Comparison of ENCODE assay signal across 25 mouse cellular contexts in the genomic region with DNA sequence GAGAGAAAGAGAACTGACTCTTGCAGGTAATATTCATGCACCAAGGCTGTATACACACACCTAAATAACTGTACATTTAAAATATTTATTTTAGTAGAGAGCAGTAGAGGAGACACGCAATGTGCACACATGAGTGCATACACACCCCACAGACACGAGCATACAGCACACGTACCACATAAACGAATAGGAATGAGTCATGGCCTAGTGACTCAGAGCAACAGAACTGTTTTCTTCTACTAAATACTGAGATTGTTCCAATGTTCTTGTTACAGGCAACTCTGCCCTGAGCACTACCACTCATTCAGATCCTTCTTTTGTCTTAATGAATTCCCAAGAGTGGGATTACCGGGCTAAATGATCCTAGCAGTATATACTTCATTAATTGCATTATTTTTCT. TPM values are rescaled to one million over a fixed set of nuclear protein-coding genes. Genes with fewer than 3 reads are reported as not detected.
DNase-seq lines count a peak whose midpoint lies in the region; ATAC-seq and TF ChIP-seq lines count a peak whose summit lies in the region.
"Had no signal": no experiment of that assay in that cellular context is flagged by ENCODE, and none has a peak within 500 bp of the region (broad histone marks: within the 10 kb centered on the region; RNA-seq: fewer than 3 reads in every experiment).

No protein-coding gene starts in this region.

- no peaks in the 10 kb centered on the region for H3K4me1 ChIP-seq in hindbrain, embryonic 16.5 days (ENCODE audit: control insufficient read depth, insufficient read depth, low read depth, low read length)
- H3K4me1 ChIP-seq in hindbrain, embryonic 13.5 days (replicated peaks), result no peaks in the 10 kb centered on the region
- H3K4me1 ChIP-seq: forebrain, embryonic 10.5 days; forebrain, embryonic 13.5 days; heart, embryonic 12.5 days; hindbrain, embryonic 10.5 days had no signal

- no peaks in the 10 kb centered on the region for H3K79me3 ChIP-seq in C2C12 (ENCODE audit: low read depth)

- no peak for TF ChIP-seq CTCF in C2C12 (IDR thresholded peaks at IDR 0.05; ENCODE audit: control insufficient read depth, insufficient read depth, insufficient read length)

- no peak overlapping the region for H3K4me2 ChIP-seq in hindbrain, embryonic 16.5 days (ENCODE audit: low read length)
- no peak overlapping the region for H3K4me2 ChIP-seq in hindbrain, embryonic 13.5 days
- H3K4me2 ChIP-seq: forebrain, embryonic 13.5 days; heart, embryonic 12.5 days; heart, embryonic 15.5 days; hindbrain, embryonic 14.5 days had no signal

- 0 out of 2 replicates have a peak, but pooled peaks have one; percentile 22 for ATAC-seq in hindbrain, embryonic 16.5 days
- ATAC-seq in hindbrain, embryonic 13.5 days (ENCODE audit: low FRiP score), result no peak
- ATAC-seq: forebrain, embryonic 13.5 days; forebrain, embryonic 16.5 days; intestine, postnatal 0 days had no signal

- H3K27me3 ChIP-seq in hindbrain, embryonic 16.5 days (replicated peaks; ENCODE audit: control insufficient read depth, insufficient read depth, low read length), result no peaks in the 10 kb centered on the region
- H3K27me3 ChIP-seq in hindbrain, embryonic 13.5 days, result no peaks in the 10 kb centered on the region
- no peaks in the 10 kb centered on the region for H3K27me3 ChIP-seq in C2C12 (ENCODE audit: control insufficient read depth, insufficient read depth, insufficient read length)
- H3K27me3 ChIP-seq: CH12.LX; forebrain, embryonic 13.5 days; heart, embryonic 12.5 days; heart, embryonic 15.5 days had no signal

- WGBS in hindbrain, embryonic 16.5 days, result 83% methylated on average over 5 of the region's 5 CpGs
- WGBS in hindbrain, embryonic 13.5 days, result 89% methylated on average over 5 of the region's 5 CpGs

- no peak overlapping the region for H3K27ac ChIP-seq in hindbrain, embryonic 16.5 days (ENCODE audit: low read depth, low read length)
- H3K27ac ChIP-seq in hindbrain, embryonic 13.5 days, result no peak overlapping the region
- H3K27ac ChIP-seq: forebrain, embryonic 10.5 days; forebrain, embryonic 13.5 days; heart, embryonic 15.5 days; hindbrain, embryonic 10.5 days; hindbrain, embryonic 14.5 days had no signal

- H3K36me3 ChIP-seq in hindbrain, embryonic 16.5 days (ENCODE audit: control insufficient read depth, insufficient read depth, low read length), result peaks cover 28% of the 10 kb centered on the region
- peaks cover 88% of the 10 kb centered on the region for H3K36me3 ChIP-seq in hindbrain, embryonic 13.5 days
- H3K36me3 ChIP-seq in C2C12 (ENCODE audit: control insufficient read depth, insufficient read depth), result no peaks in the 10 kb centered on the region
- H3K36me3 ChIP-seq: G1E had no signal

- H3ac ChIP-seq in C2C12 (ENCODE audit: control insufficient read depth, insufficient read length, low read depth), result no peak overlapping the region

- H3K4me3 ChIP-seq in hindbrain, embryonic 16.5 days (ENCODE audit: low read length), result no peak overlapping the region
- H3K4me3 ChIP-seq in hindbrain, embryonic 13.5 days, result no peak overlapping the region
- H3K4me3 ChIP-seq in C2C12 (ENCODE audit: insufficient read depth, poor library complexity, severe bottlenecking), result no peak overlapping the region
- H3K4me3 ChIP-seq: forebrain, embryonic 10.5 days; forebrain, embryonic 13.5 days; heart, embryonic 12.5 days; heart, embryonic 15.5 days; hindbrain, embryonic 10.5 days had no signal

- no peaks in the 10 kb centered on the region for H3K79me2 ChIP-seq in C2C12 (ENCODE audit: control insufficient read depth, insufficient read depth)

- H3K9me3 ChIP-seq in hindbrain, embryonic 16.5 days (ENCODE audit: control insufficient read depth, low read length), result no peaks in the 10 kb centered on the region
- H3K9me3 ChIP-seq in hindbrain, embryonic 13.5 days, result no peaks in the 10 kb centered on the region
- H3K9me3 ChIP-seq: forebrain, embryonic 10.5 days; forebrain, embryonic 13.5 days; G1E; heart, embryonic 12.5 days; heart, embryonic 15.5 days; hindbrain, embryonic 10.5 days had no signal

- H3K9ac ChIP-seq in hindbrain, embryonic 16.5 days (ENCODE audit: low read depth, low read length), result no peak overlapping the region
- H3K9ac ChIP-seq in hindbrain, embryonic 13.5 days, result no peak overlapping the region
- H3K9ac ChIP-seq: forebrain, embryonic 13.5 days; heart, embryonic 12.5 days; heart, embryonic 15.5 days; hindbrain, embryonic 14.5 days had no signal

- peak; percentile 66 for DNase-seq in 3T3-L1 (ENCODE audit: low read depth, low spot score)
- no peak for DNase-seq in right cerebral cortex, postnatal 14 days
- no peak for DNase-seq in layer of hippocampus, postnatal 10 days (ENCODE audit: low spot score in 2 of 2)
- DNase-seq: adrenal gland, adult 8-10 months; adrenal gland, postnatal 25 days; cerebellum, adult 18-20 months; cerebellum, adult 9-10 months; cerebellum, postnatal 14 days; gastrocnemius, postnatal 25 days; heart, adult 18-20 months; heart, postnatal 10 days; heart, postnatal 36 days had no signal

TF ChIP-seq in C2C12, 6 proteins besides CTCF, POLR2A, EP300 and RAD21:
- peak; percentile 32 for TF ChIP-seq FOSL1 (IDR thresholded peaks at IDR 0.05; ENCODE audit: insufficient read depth, low read length, poor library complexity, severe bottlenecking)
- no peak for TF ChIP-seq USF1 (IDR thresholded peaks at IDR 0.05; ENCODE audit: low read depth)
TF ChIP-seq in C2C12: peak in this region for 1.

RNA-seq across cellular contexts. Expression of a gene that starts 48.8 kb away (rescaled TPM):
- 40.8 and 43.5 TPM in 2 replicates for polyA plus RNA-seq in hindbrain, embryonic 16.5 days (2015; fragmentation: Nextera tagmentation; extraction: Ambion mirVana)
- polyA plus RNA-seq in hindbrain, embryonic 13.5 days (2015; fragmentation: Nextera tagmentation; extraction: Ambion mirVana), result 42.2 and 47.1 TPM in 2 replicates
- 19.9 TPM for polyA plus RNA-seq in C2C12 (2012; fragmentation: generic; extraction: Trizol)
- 10 to 100 TPM; 27.8 to 34.2 TPM for total RNA-seq in layer of hippocampus, postnatal 10 days (2021)

RNA-seq across cellular contexts. Expression of a gene that starts 53.1 kb away (rescaled TPM):
- 162 and 165 TPM in 2 replicates for polyA plus RNA-seq in hindbrain, embryonic 16.5 days (2015; fragmentation: Nextera tagmentation; extraction: Ambion mirVana)
- polyA plus RNA-seq in hindbrain, embryonic 13.5 days (2015; fragmentation: Nextera tagmentation; extraction: Ambion mirVana), result 165 and 167 TPM in 2 replicates
- 111 TPM for polyA plus RNA-seq in C2C12 (2012; fragmentation: generic; extraction: Trizol)
- 100 to 1,000 TPM; 142 TPM for total RNA-seq in layer of hippocampus, postnatal 10 days (2021)
